Mouse (Mus musculus): ENCODE measurements around the gene Dscam. TPM values are rescaled to one million over a fixed set of nuclear protein-coding genes. Genes with fewer than 3 reads are reported as not detected.

The Dscam gene
- polyA plus RNA-seq, 1 experiment from 2014 or later: 0.05 TPM

- Histone ChIP-seq H3K9ac (ENCODE audit: low read depth, low read length) (no peak overlapping the region), H3K27ac (no peak overlapping the region), H3K4me1 (replicated peaks; ENCODE audit: insufficient read depth, low read length) (no peaks in the 10 kb centered on the region), H3K27me3 (ENCODE audit: insufficient read depth, low read length) (no peaks in the 10 kb centered on the region), H3K9me3 (replicated peaks; ENCODE audit: low read length) (no peaks in the 10 kb centered on the region), H3K36me3 (ENCODE audit: insufficient read depth, low read length) (no peaks in the 10 kb centered on the region), H3K4me3 (replicated peaks; ENCODE audit: low read depth, low read length) (no peak overlapping the region), H3K4me2 (ENCODE audit: low read length) (no peak overlapping the region)
- DNase-seq (ENCODE audit: low spot score) (no peak), ATAC-seq (replicated peaks; ENCODE audit: low FRiP score, low read depth) (no peak)
- no peak for TF ChIP-seq CTCF (IDR thresholded peaks at IDR 0.05; ENCODE audit: low read depth)
- 86% methylated on average over 1 of the region's 1 CpGs for WGBS
Observed at GRCm38 (mm10) chr16:97095496-97095895, 75.1 kb downstream of the Dscam start.

- 57% methylated on average over 3 of the region's 3 CpGs for WGBS
- Histone ChIP-seq H3K4me2 (ENCODE audit: low read length) (no peak overlapping the region), H3K27ac (no peak overlapping the region), H3K4me1 (replicated peaks; ENCODE audit: insufficient read depth, low read length) (no peaks in the 10 kb centered on the region), H3K4me3 (replicated peaks; ENCODE audit: low read depth, low read length) (no peak overlapping the region), H3K9ac (ENCODE audit: low read depth, low read length) (no peak overlapping the region), H3K36me3 (ENCODE audit: insufficient read depth, low read length) (no peaks in the 10 kb centered on the region), H3K27me3 (ENCODE audit: insufficient read depth, low read length) (no peaks in the 10 kb centered on the region), H3K9me3 (replicated peaks; ENCODE audit: low read length) (no peaks in the 10 kb centered on the region)
- TF ChIP-seq CTCF (IDR thresholded peaks at IDR 0.05; ENCODE audit: low read depth): no peak
- ATAC-seq (replicated peaks; ENCODE audit: low FRiP score, low read depth) (no peak), DNase-seq (ENCODE audit: low spot score) (peak; percentile 53)
Observed at GRCm38 (mm10) chr16:97089339-97089738, 81.2 kb downstream of the Dscam start.

GRCm38 (mm10) chr16:97083694-97084093 lies 86.9 kb downstream of the Dscam start:
- no peak for DNase-seq (ENCODE audit: low spot score)
- Histone ChIP-seq H3K36me3 (ENCODE audit: insufficient read depth, low read length) (no peaks in the 10 kb centered on the region), H3K27me3 (ENCODE audit: insufficient read depth, low read length) (no peaks in the 10 kb centered on the region), H3K27ac (no peak overlapping the region), H3K4me3 (replicated peaks; ENCODE audit: low read depth, low read length) (no peak overlapping the region), H3K4me1 (replicated peaks; ENCODE audit: insufficient read depth, low read length) (no peaks in the 10 kb centered on the region), H3K9me3 (replicated peaks; ENCODE audit: low read length) (no peaks in the 10 kb centered on the region), H3K4me2 (ENCODE audit: low read length) (no peak overlapping the region), H3K9ac (ENCODE audit: low read depth, low read length) (no peak overlapping the region)
- no peak for ATAC-seq (replicated peaks; ENCODE audit: low FRiP score, low read depth)
- no peak for TF ChIP-seq CTCF (IDR thresholded peaks at IDR 0.05; ENCODE audit: low read depth)
- 75% methylated on average over 2 of the region's 2 CpGs for WGBS

GRCm38 (mm10) chr16:97075920-97076572 lies 94.5 kb downstream of the Dscam start:
- WGBS: 71% methylated on average over 4 of the region's 4 CpGs
- Histone ChIP-seq H3K4me3 (replicated peaks; ENCODE audit: low read depth, low read length) (no peak overlapping the region), H3K27ac (no peak overlapping the region), H3K27me3 (ENCODE audit: insufficient read depth, low read length) (no peaks in the 10 kb centered on the region), H3K4me1 (replicated peaks; ENCODE audit: insufficient read depth, low read length) (no peaks in the 10 kb centered on the region), H3K36me3 (ENCODE audit: insufficient read depth, low read length) (no peaks in the 10 kb centered on the region), H3K9ac (ENCODE audit: low read depth, low read length) (no peak overlapping the region), H3K4me2 (ENCODE audit: low read length) (no peak overlapping the region), H3K9me3 (replicated peaks; ENCODE audit: low read length) (no peaks in the 10 kb centered on the region)
- no peak for TF ChIP-seq CTCF (IDR thresholded peaks at IDR 0.05; ENCODE audit: low read depth)
- ATAC-seq (replicated peaks; ENCODE audit: low FRiP score, low read depth) (no peak), DNase-seq (ENCODE audit: low spot score) (peak; percentile 5)

GRCm38 (mm10) chr16:97075137-97075902 lies 95.2 kb downstream of the Dscam start:
- 65% methylated on average over 6 of the region's 6 CpGs for WGBS
- no peak for DNase-seq (ENCODE audit: low spot score)
- no peaks in the 10 kb centered on the region for H3K27me3 ChIP-seq (ENCODE audit: insufficient read depth, low read length)
- H3K4me3 ChIP-seq (replicated peaks; ENCODE audit: low read depth, low read length): no peak overlapping the region
- H3K4me2 ChIP-seq (ENCODE audit: low read length): no peak overlapping the region
- H3K27ac ChIP-seq: no peak overlapping the region
- no peak for TF ChIP-seq CTCF (IDR thresholded peaks at IDR 0.05; ENCODE audit: low read depth)
- no peak for ATAC-seq (replicated peaks; ENCODE audit: low FRiP score, low read depth)
- H3K9me3 ChIP-seq (replicated peaks; ENCODE audit: low read length): no peaks in the 10 kb centered on the region
- H3K9ac ChIP-seq (ENCODE audit: low read depth, low read length): no peak overlapping the region
- no peaks in the 10 kb centered on the region for H3K36me3 ChIP-seq (ENCODE audit: insufficient read depth, low read length)
- no peaks in the 10 kb centered on the region for H3K4me1 ChIP-seq (replicated peaks; ENCODE audit: insufficient read depth, low read length)

DNA sequence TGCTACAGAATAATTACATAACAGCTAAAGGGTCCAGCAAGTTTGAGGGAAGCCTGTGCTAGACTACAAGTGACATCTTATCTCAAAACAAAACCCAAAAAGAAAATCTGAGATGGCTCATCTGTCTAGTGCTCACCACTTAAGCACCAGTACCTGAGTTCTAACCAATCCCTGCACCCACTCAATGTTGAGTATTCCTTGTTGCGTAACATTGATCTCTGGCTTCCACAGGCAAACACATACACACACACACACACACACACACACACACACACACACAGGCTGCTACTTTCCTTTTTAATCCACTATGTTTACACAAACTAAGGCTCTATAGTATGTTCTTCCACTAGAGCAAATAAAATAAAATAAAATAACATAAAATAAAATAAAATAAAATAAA lies 96.7 kb downstream of the Dscam start:
- H3K9me3 ChIP-seq (replicated peaks; ENCODE audit: low read length): no peaks in the 10 kb centered on the region
- DNase-seq (ENCODE audit: low spot score): no peak
- H3K27ac ChIP-seq: no peak overlapping the region
- WGBS: 88% methylated on average over 1 of the region's 1 CpGs
- H3K9ac ChIP-seq (ENCODE audit: low read depth, low read length): no peak overlapping the region
- H3K4me1 ChIP-seq (replicated peaks; ENCODE audit: insufficient read depth, low read length): no peaks in the 10 kb centered on the region
- TF ChIP-seq CTCF (IDR thresholded peaks at IDR 0.05; ENCODE audit: low read depth): no peak
- no peak overlapping the region for H3K4me2 ChIP-seq (ENCODE audit: low read length)
- no peaks in the 10 kb centered on the region for H3K27me3 ChIP-seq (ENCODE audit: insufficient read depth, low read length)
- H3K36me3 ChIP-seq (ENCODE audit: insufficient read depth, low read length): no peaks in the 10 kb centered on the region
- H3K4me3 ChIP-seq (replicated peaks; ENCODE audit: low read depth, low read length): no peak overlapping the region
- no peak for ATAC-seq (replicated peaks; ENCODE audit: low FRiP score, low read depth)

All from kidney, postnatal 0 days (tissue).